Comparison of ENCODE assay signal across 8 mouse cellular contexts in the genomic region with DNA sequence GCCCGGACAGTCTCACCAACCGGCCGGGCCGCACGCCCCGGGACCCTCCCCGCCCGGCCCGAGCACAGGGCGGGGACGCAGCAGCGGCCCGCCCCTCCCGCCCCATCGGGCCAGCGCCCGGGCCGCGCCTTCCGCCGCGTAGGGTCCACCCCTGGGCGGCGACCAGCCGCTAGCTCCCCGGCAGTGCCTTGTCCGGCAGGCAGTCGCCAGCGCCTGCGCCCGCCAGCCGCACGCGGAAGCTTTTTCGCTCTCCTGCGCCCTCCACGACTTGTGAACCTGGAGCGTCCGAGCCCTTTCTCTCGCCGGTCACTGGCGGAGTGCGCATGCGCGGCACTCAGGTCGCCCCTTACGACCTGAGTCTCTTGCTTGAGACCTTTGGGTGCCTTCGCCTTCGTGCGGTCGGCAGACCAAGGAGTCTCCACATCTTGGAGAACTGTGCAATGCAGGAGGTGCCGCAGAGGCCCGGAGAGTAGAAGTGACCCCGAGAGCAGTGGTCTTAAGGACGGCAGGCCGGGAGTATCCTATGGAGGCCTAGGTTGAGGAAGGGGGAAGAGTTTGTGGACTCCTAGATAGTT. TPM values are rescaled to one million over a fixed set of nuclear protein-coding genes. Genes with fewer than 3 reads are reported as not detected.
DNase-seq lines count a peak whose midpoint lies in the region; ATAC-seq and TF ChIP-seq lines count a peak whose summit lies in the region.

A gene (minus strand): TSS at position 297 of the 575 bp plus-strand sequence.

- no peaks in the 10 kb centered on the region; the same call in 1 of the 2 replicates for H3K79me2 ChIP-seq in heart, adult 2 months (replicated peaks; ENCODE audit: control insufficient read depth, insufficient read depth, low read length)

- H3K9ac ChIP-seq in embryonic facial prominence, embryonic 14.5 days (ENCODE audit: low read depth, low read length): peak within 1 kb of the TSS; percentile 75
- peak within 1 kb of the TSS; percentile 88 for H3K9ac ChIP-seq in heart, adult 2 months (ENCODE audit: low read depth, low read length)
- peak within 1 kb of the TSS; percentile 79 for H3K9ac ChIP-seq in limb, embryonic 11.5 days (ENCODE audit: low read length)
- H3K9ac ChIP-seq in midbrain, embryonic 13.5 days (replicated peaks): peak within 1 kb of the TSS; percentile 87

- H3K4me1 ChIP-seq in embryonic facial prominence, embryonic 14.5 days (ENCODE audit: control insufficient read depth, insufficient read depth, low read length): peaks cover 4% of the 10 kb centered on the region; the same call in 1 of the 2 replicates
- peaks cover 10% of the 10 kb centered on the region for H3K4me1 ChIP-seq in heart, adult 2 months (ENCODE audit: control insufficient read depth, insufficient read depth, low read length)
- H3K4me1 ChIP-seq in kidney, adult 2 months (ENCODE audit: control insufficient read depth, insufficient read depth, low read length): peaks cover 8% of the 10 kb centered on the region
- H3K4me1 ChIP-seq in limb, embryonic 11.5 days (ENCODE audit: control insufficient read depth, insufficient read depth, low read length): no peaks in the 10 kb centered on the region
- H3K4me1 ChIP-seq in midbrain, embryonic 13.5 days (replicated peaks): peaks cover 13% of the 10 kb centered on the region
- H3K4me1 ChIP-seq in small intestine, adult 2 months (ENCODE audit: control insufficient read depth, insufficient read depth, insufficient read length, low read length): peaks cover 20% of the 10 kb centered on the region; the same call in 1 of the 2 replicates

- WGBS in embryonic facial prominence, embryonic 14.5 days: 1% methylated on average over 11 of the region's 56 CpGs
- WGBS in heart, adult 2 months: under 1% methylated on average over 48 of the region's 56 CpGs
- WGBS in kidney, adult 2 months: under 1% methylated on average over 55 of the region's 56 CpGs
- WGBS in limb, embryonic 11.5 days: under 1% methylated on average over 50 of the region's 56 CpGs
- WGBS in midbrain, embryonic 13.5 days: under 1% methylated on average over 56 of the region's 56 CpGs
- under 1% methylated on average over 56 of the region's 56 CpGs for WGBS in small intestine, adult 2 months

- no peak for TF ChIP-seq CTCF in heart, adult 2 months (IDR thresholded peaks at IDR 0.05)
- no peak for TF ChIP-seq CTCF in kidney, adult 2 months (conservative IDR thresholded peaks at IDR 0.05; ENCODE audit: insufficient read depth, insufficient read length, low read depth, low read length)
- TF ChIP-seq CTCF in small intestine, adult 2 months (IDR thresholded peaks at IDR 0.05; ENCODE audit: extremely low read depth, insufficient read length, insufficient replicate concordance, low read depth, low read length): no peak

- H3K9me3 ChIP-seq in embryonic facial prominence, embryonic 14.5 days (ENCODE audit: control insufficient read depth, low read length): no peaks in the 10 kb centered on the region
- no peaks in the 10 kb centered on the region for H3K9me3 ChIP-seq in limb, embryonic 11.5 days (ENCODE audit: control insufficient read depth, low read length)
- no peaks in the 10 kb centered on the region for H3K9me3 ChIP-seq in midbrain, embryonic 13.5 days

- intact Hi-C loops in heart, adult 2 months (cut with DNase I): loop anchor here (2.0 kb wide), 2 partner anchors 32 to 38 kb away; a partner anchor contains a TSS

- H3K4me2 ChIP-seq in embryonic facial prominence, embryonic 14.5 days (ENCODE audit: low read depth, low read length): peak within 1 kb of the TSS; percentile 86
- peak within 1 kb of the TSS; percentile 95 for H3K4me2 ChIP-seq in limb, embryonic 11.5 days (ENCODE audit: low read depth, severe bottlenecking)
- H3K4me2 ChIP-seq in midbrain, embryonic 13.5 days (replicated peaks): peak within 1 kb of the TSS; percentile 91

- no peaks in the 10 kb centered on the region for H3K27me3 ChIP-seq in embryonic facial prominence, embryonic 14.5 days (replicated peaks; ENCODE audit: control insufficient read depth, insufficient read depth, low read length)
- no peaks in the 10 kb centered on the region for H3K27me3 ChIP-seq in heart, adult 2 months (ENCODE audit: control insufficient read depth, insufficient read depth, low read length)
- H3K27me3 ChIP-seq in kidney, adult 2 months (replicated peaks; ENCODE audit: control insufficient read depth, insufficient read depth, low read length): no peaks in the 10 kb centered on the region
- no peaks in the 10 kb centered on the region for H3K27me3 ChIP-seq in limb, embryonic 11.5 days (ENCODE audit: control insufficient read depth, insufficient read depth, low read length)
- H3K27me3 ChIP-seq in midbrain, embryonic 13.5 days: no peaks in the 10 kb centered on the region
- H3K27me3 ChIP-seq in small intestine, adult 2 months (ENCODE audit: control insufficient read depth, insufficient read depth, low read length): no peaks in the 10 kb centered on the region

- H3K36me3 ChIP-seq in embryonic facial prominence, embryonic 14.5 days (ENCODE audit: control insufficient read depth, insufficient read depth, low read length): no peaks in the 10 kb centered on the region
- no peaks in the 10 kb centered on the region for H3K36me3 ChIP-seq in heart, adult 2 months (ENCODE audit: control insufficient read depth, insufficient read depth, low read length)
- H3K36me3 ChIP-seq in kidney, adult 2 months (ENCODE audit: control insufficient read depth, insufficient read depth, low read length): no peaks in the 10 kb centered on the region
- no peaks in the 10 kb centered on the region for H3K36me3 ChIP-seq in limb, embryonic 11.5 days (ENCODE audit: control insufficient read depth, insufficient read depth, low read length)
- H3K36me3 ChIP-seq in midbrain, embryonic 13.5 days: no peaks in the 10 kb centered on the region
- H3K36me3 ChIP-seq in small intestine, adult 2 months (ENCODE audit: control insufficient read depth, insufficient read depth, low read length): no peaks in the 10 kb centered on the region

- peak within 1 kb of the TSS; percentile 76 for H3K27ac ChIP-seq in embryonic facial prominence, embryonic 14.5 days (replicated peaks; ENCODE audit: low read depth, low read length)
- H3K27ac ChIP-seq in heart, adult 2 months: peak within 1 kb of the TSS; percentile 90
- H3K27ac ChIP-seq in kidney, adult 2 months (ENCODE audit: insufficient read depth, low read depth, low read length): peak within 1 kb of the TSS; percentile 85
- peak within 1 kb of the TSS; percentile 85 for H3K27ac ChIP-seq in limb, embryonic 11.5 days (replicated peaks; ENCODE audit: low read depth, low read length)
- peak within 1 kb of the TSS; percentile 82 for H3K27ac ChIP-seq in midbrain, embryonic 13.5 days
- peak within 1 kb of the TSS; percentile 94 for H3K27ac ChIP-seq in small intestine, adult 2 months (ENCODE audit: insufficient read depth, low read depth, low read length)

- ATAC-seq in embryonic facial prominence, embryonic 14.5 days (ENCODE audit: low read depth): peak; percentile 97
- peak; percentile 87 for ATAC-seq in limb, embryonic 11.5 days (ENCODE audit: insufficient number of reproducible peaks, low FRiP score, low TSS enrichment, low read depth)
- ATAC-seq in midbrain, embryonic 13.5 days: peak; percentile 92

- 0 out of 2 replicates have a peak, but pooled peaks have one; percentile 15 for TF ChIP-seq EP300 in heart, adult 2 months (IDR thresholded peaks at IDR 0.05; ENCODE audit: insufficient read depth, low read depth, low read length)

- peak within 1 kb of the TSS; percentile 69 for H3K4me3 ChIP-seq in embryonic facial prominence, embryonic 14.5 days (ENCODE audit: low read depth, low read length)
- peak within 1 kb of the TSS; percentile 89 for H3K4me3 ChIP-seq in heart, adult 2 months
- peak within 1 kb of the TSS; percentile 89 for H3K4me3 ChIP-seq in kidney, adult 2 months (ENCODE audit: insufficient read depth, low read depth, low read length)
- peak within 1 kb of the TSS; percentile 80 for H3K4me3 ChIP-seq in limb, embryonic 11.5 days (ENCODE audit: low read depth, low read length)
- H3K4me3 ChIP-seq in midbrain, embryonic 13.5 days (replicated peaks): peak within 1 kb of the TSS; percentile 82
- peak within 1 kb of the TSS; percentile 99 for H3K4me3 ChIP-seq in small intestine, adult 2 months (ENCODE audit: low read depth, low read length)

- TF ChIP-seq POLR2A in heart, adult 2 months (IDR thresholded peaks at IDR 0.05; ENCODE audit: insufficient read depth, low read depth, low read length): peak; percentile 93
- TF ChIP-seq POLR2A in kidney, adult 2 months (IDR thresholded peaks at IDR 0.05; ENCODE audit: low read depth, low read length): peak; percentile 89
- peak; percentile 97 for TF ChIP-seq POLR2A in small intestine, adult 2 months (IDR thresholded peaks at IDR 0.05; ENCODE audit: low read depth, low read length)

- DNase-seq in 416B (ENCODE audit: low read depth): peak; percentile 94
- DNase-seq in adrenal gland, postnatal 4 days (ENCODE audit: low spot score in 2 of 2): peak; percentile 79 to 81
- DNase-seq in embryonic facial prominence, embryonic 14.5 days (ENCODE audit: low spot score): peak; percentile 92
- DNase-seq in heart, adult 2 months: peak; percentile 94 to 96
- peak; percentile 96 for DNase-seq in kidney, adult 2 months
- DNase-seq in limb, embryonic 11.5 days (ENCODE audit: low spot score): peak; percentile 89

RNA-seq across cellular contexts. Expression of the gene that starts here (rescaled TPM):
- 10 to 100 TPM; 19.4 to 24.5 TPM for total RNA-seq in adrenal gland, postnatal 4 days (2021)
- polyA plus RNA-seq in embryonic facial prominence, embryonic 14.5 days (2014; fragmentation: Nextera tagmentation; extraction: Ambion mirVana): 15.8 and 16.7 TPM in 2 replicates
- total RNA-seq in heart, adult 2 months (2021): 10 to 100 TPM; 40.2 to 44.2 TPM
- 19.1 and 27.6 TPM in 2 replicates for polyA plus RNA-seq in heart, adult 2 months (2012; rRNA removed)
- 16.4 and 16.5 TPM in 2 replicates for polyA plus RNA-seq in kidney, adult 2 months (2012; rRNA removed)
- 17.2 TPM in 2 replicates for polyA plus RNA-seq in limb, embryonic 11.5 days (2014; fragmentation: Nextera tagmentation; extraction: Ambion mirVana)
- 10.5 and 12.2 TPM in 2 replicates for polyA plus RNA-seq in midbrain, embryonic 13.5 days (2015; fragmentation: Nextera tagmentation; extraction: Ambion mirVana)
- polyA plus RNA-seq in small intestine, adult 2 months (2012; rRNA removed): 15.3 and 18.2 TPM in 2 replicates

Comparison
In these comparisons a context has a peak if more than half of its experiments do, and no peak if none do; other contexts are left out.
1. Peak in every context shown above with its lines: DNase-seq, ATAC-seq, H3K4me3 ChIP-seq and H3K27ac ChIP-seq.